Mouse (Mus musculus) G1E (cell line): Measurements from ENCODE around the gene Pgm5.

ENCODE experiments used
- CTCF ChIP-seq: IDR thresholded peaks from 2 replicates; pipeline ENCODE4 v1.5.1; 2012; ENCODE audit warnings: low read depth, low read length, inconsistent platforms, mixed read lengths
- TAL1 ChIP-seq: conservative IDR thresholded peaks from 2 replicates; pipeline ENCODE4 v1.6.1; 2012; ENCODE audit warnings: low read depth, low read length, inconsistent platforms, mixed read lengths

DNA sequence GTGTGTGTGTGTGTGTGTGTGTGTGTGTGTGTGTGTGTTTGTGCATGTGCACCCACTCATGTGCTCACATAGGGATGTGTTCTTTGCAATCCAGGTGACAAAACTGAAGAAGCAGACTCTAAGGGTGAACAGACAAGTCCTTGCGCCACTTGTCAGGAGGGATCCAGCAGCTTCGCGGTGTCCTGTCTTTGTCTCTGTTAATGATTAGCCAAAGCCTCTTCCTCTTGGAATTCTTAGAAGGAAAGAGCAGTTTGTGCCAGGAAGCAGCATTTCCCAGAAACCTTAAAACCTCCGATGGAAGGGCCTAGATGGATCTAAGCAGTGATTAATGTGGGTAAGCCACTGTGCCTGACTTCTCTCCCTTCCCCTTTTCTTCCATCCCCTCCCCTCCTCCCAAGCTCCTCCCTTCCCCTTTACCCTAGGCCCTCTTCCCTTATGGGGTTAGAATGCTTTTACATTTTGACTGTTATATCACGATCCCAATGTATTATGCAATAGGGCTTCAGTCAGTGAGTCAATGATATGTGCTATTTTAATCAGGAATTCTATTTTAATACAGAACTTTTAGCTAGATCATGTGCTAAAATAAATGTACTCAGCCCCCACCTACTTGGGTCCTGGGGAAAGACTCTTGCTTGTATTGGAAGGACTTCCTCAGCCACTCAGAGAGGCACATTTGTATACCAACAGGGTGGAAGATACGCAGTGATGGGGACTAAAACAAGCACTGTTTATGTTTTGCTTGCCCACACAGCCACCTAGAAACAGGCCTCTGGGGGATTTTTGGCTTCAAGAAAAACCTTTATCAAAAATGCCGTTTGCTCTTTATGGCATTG, 154.4 kb downstream of the Pgm5 start:
- TF ChIP-seq CTCF (no peak), TAL1 (no peak)
